Mouse (Mus musculus): ENCODE data around the gene Asgr1.

GRCm38 (mm10) chr11:70074379-70075071 lies 20.6 kb downstream of the Asgr1 start:
- TF ChIP-seq CTCF (IDR thresholded peaks at IDR 0.05; ENCODE audit: low read depth) (peak; percentile 96), EP300 (IDR thresholded peaks at IDR 0.05; ENCODE audit: low read depth) (no peak)
